Mouse (Mus musculus): ENCODE measurements around the gene Krtap11-1.

Gene Krtap11-1

GRCm38 (mm10) chr16:89571083-89571482, at the start of gene Krtap11-1:
Gene Krtap11-1 (minus strand): TSS chr16:89571183.
- DNase-seq (ENCODE audit: low spot score): no peak

GRCm38 (mm10) chr16:89618190-89618589, 47.2 kb upstream of the Krtap11-1 start:
- no peak for DNase-seq (ENCODE audit: low spot score)

GRCm38 (mm10) chr16:89617251-89617650, 46.3 kb upstream of the Krtap11-1 start:
- no peak for DNase-seq (ENCODE audit: low spot score)

- no peak for DNase-seq (ENCODE audit: low spot score)
Observed at GRCm38 (mm10) chr16:89613726-89614125, 42.7 kb upstream of the Krtap11-1 start.

GRCm38 (mm10) chr16:89608791-89609185, 37.8 kb upstream of the Krtap11-1 start:
- DNase-seq (ENCODE audit: low spot score): no peak

- DNase-seq (ENCODE audit: low spot score): no peak
Observed at GRCm38 (mm10) chr16:89608161-89608790, 37.3 kb upstream of the Krtap11-1 start.

- no peak for DNase-seq (ENCODE audit: low spot score)
Observed at GRCm38 (mm10) chr16:89606951-89607350, 36.0 kb upstream of the Krtap11-1 start.

GRCm38 (mm10) chr16:89587209-89587608, 16.2 kb upstream of the Krtap11-1 start:
- DNase-seq (ENCODE audit: low spot score): no peak

- no peak for DNase-seq (ENCODE audit: low spot score)
Observed at GRCm38 (mm10) chr16:89585604-89586508, 14.9 kb upstream of the Krtap11-1 start.

- DNase-seq (ENCODE audit: low spot score): no peak
Observed at GRCm38 (mm10) chr16:89581658-89582057, 10.7 kb upstream of the Krtap11-1 start.

GRCm38 (mm10) chr16:89570516-89570915, 467 bp downstream of the Krtap11-1 start:
- DNase-seq (ENCODE audit: low spot score): peak; percentile 24

GRCm38 (mm10) chr16:89569136-89569535, 1.8 kb downstream of the Krtap11-1 start:
- DNase-seq (ENCODE audit: low spot score): peak; percentile 44

GRCm38 (mm10) chr16:89568141-89568540, 2.8 kb downstream of the Krtap11-1 start:
- DNase-seq (ENCODE audit: low spot score): no peak

GRCm38 (mm10) chr16:89550298-89550697, 20.7 kb downstream of the Krtap11-1 start:
- DNase-seq (ENCODE audit: low spot score): no peak

- DNase-seq (ENCODE audit: low spot score): no peak
Observed at GRCm38 (mm10) chr16:89538031-89538484, 32.9 kb downstream of the Krtap11-1 start.

GRCm38 (mm10) chr16:89537349-89537748, 33.6 kb downstream of the Krtap11-1 start:
- no peak for DNase-seq (ENCODE audit: low spot score)

GRCm38 (mm10) chr16:89530547-89530946, 40.4 kb downstream of the Krtap11-1 start:
- no peak for DNase-seq (ENCODE audit: low spot score)

- no peak for DNase-seq (ENCODE audit: low spot score)
Observed at GRCm38 (mm10) chr16:89529846-89530245, 41.1 kb downstream of the Krtap11-1 start.

GRCm38 (mm10) chr16:89528380-89528779, 42.6 kb downstream of the Krtap11-1 start:
- no peak for DNase-seq (ENCODE audit: low spot score)

- DNase-seq (ENCODE audit: low spot score): no peak
Observed at GRCm38 (mm10) chr16:89520996-89521395, 50.0 kb downstream of the Krtap11-1 start.

- DNase-seq (ENCODE audit: low spot score): no peak
Observed at GRCm38 (mm10) chr16:89520555-89520954, 50.4 kb downstream of the Krtap11-1 start.

All from layer of hippocampus, adult 9-10 months (tissue).